Comparison of ENCODE assay signal across 1 mouse cellular context in genomic region chr9:106402149-106402548, GRCm38 (mm10).
TF ChIP-seq lines count a peak whose summit lies in the region.

No protein-coding gene starts in this region.

TF ChIP-seq in myocyte, 11 proteins besides CTCF, POLR2A, EP300 and RAD21:
- no peak for TF ChIP-seq REST (IDR thresholded peaks at IDR 0.05; ENCODE audit: insufficient read depth, insufficient read length)
- no peak for TF ChIP-seq CEBPB (IDR thresholded peaks at IDR 0.05; ENCODE audit: insufficient read depth, poor library complexity, severe bottlenecking)
